Mouse (Mus musculus) forebrain, embryonic 10.5 days (tissue): ENCODE measurements at regions not wholly inside any gene's neighbourhood (a gene's known extent, or its start where the extent isn't known, plus 50 kb on each side); places are given as distances from the start of the nearest gene placed in this dataset.
"Not testable (repeated sequence)": the region's sequence is repeated elsewhere in the genome, so short reads cannot be mapped to it uniquely, and the experiment has no call there.

Source experiments
- DNase-seq: peaks from one replicate; pipeline ENCODE4 v3.0.0-alpha.2; 2017; ENCODE audit warnings: low spot score; ENCODE audit errors: extremely low spot score
- H3K27ac ChIP-seq: fragments of 300-500 bp; sonication (generic); 2 replicates; pipeline ENCODE4 v1.5.1; 2016; ENCODE audit warnings: mild to moderate bottlenecking
- H3K27me3 ChIP-seq: fragments of 300-500 bp; sonication (generic); 2 replicates; pipeline ENCODE4 v1.6.1; 2016; ENCODE audit warnings: mild to moderate bottlenecking; ENCODE audit not compliant: poor library complexity, severe bottlenecking
- H3K36me3 ChIP-seq: fragments of 300-500 bp; sonication (generic); replicated peaks from 2 replicates; pipeline ENCODE4 v1.6.1; 2016; ENCODE audit warnings: mild to moderate bottlenecking, moderate library complexity
- H3K4me1 ChIP-seq: fragments of 300-500 bp; sonication (generic); 2 replicates; pipeline ENCODE4 v1.6.1; 2016
- H3K4me3 ChIP-seq: fragments of 300-500 bp; sonication (generic); 2 replicates; pipeline ENCODE4 v1.5.1; 2016; ENCODE audit warnings: mild to moderate bottlenecking, moderate library complexity
- H3K9me3 ChIP-seq: fragments of 300-500 bp; sonication (generic); 2 replicates; pipeline ENCODE4 v1.6.1; 2016; ENCODE audit warnings: mild to moderate bottlenecking, moderate library complexity
- WGBS: fragments of 180-500 bp; shearing (Covaris S2); methylation state at CpG from one replicate; pipeline ENCODE4 v1.1.7; 2016; 5-methylcytosine and 5-hydroxymethylcytosine counted together

DNA sequence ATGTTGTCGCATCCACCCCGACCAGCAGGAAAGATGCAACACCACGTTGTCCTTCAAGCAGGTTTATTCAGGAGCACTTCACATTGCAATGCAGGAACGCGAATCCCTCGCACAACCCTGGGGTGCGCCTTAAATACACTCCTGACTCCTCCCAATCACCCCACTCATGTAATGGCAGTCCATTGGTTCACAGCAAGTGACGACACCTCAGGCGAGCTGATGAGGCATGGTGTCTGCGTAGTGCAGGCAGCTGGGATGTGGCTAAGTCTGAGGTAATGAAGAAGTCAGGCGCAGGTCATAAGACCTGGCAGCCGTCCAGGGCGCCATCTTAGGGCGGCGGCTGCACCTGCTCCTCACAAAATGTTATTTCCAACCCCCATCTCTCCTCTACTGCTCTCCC, 1068.7 kb downstream of the Defb40 start:
- no peak for DNase-seq
- no peaks in the 10 kb centered on the region for H3K9me3 ChIP-seq
- no peak overlapping the region for H3K4me3 ChIP-seq
- H3K27ac ChIP-seq = no peak overlapping the region
- 95% methylated on average over 15 of the region's 15 CpGs for WGBS
- 0 out of 2 replicates have a peak, but pooled peaks cover 5% of the 10 kb centered on the region for H3K27me3 ChIP-seq
- H3K4me1 ChIP-seq = peaks cover 12% of the 10 kb centered on the region
- no peaks in the 10 kb centered on the region for H3K36me3 ChIP-seq

GRCm38 (mm10) chr8:17888598-17888997, 1089.5 kb downstream of the Defb40 start:
- not testable (repeated sequence) for DNase-seq, H3K4me3 ChIP-seq, H3K4me1 ChIP-seq, H3K27me3 ChIP-seq, H3K36me3 ChIP-seq, H3K9me3 ChIP-seq, H3K27ac ChIP-seq
- WGBS = 60% methylated on average over 5 of the region's 5 CpGs

DNA sequence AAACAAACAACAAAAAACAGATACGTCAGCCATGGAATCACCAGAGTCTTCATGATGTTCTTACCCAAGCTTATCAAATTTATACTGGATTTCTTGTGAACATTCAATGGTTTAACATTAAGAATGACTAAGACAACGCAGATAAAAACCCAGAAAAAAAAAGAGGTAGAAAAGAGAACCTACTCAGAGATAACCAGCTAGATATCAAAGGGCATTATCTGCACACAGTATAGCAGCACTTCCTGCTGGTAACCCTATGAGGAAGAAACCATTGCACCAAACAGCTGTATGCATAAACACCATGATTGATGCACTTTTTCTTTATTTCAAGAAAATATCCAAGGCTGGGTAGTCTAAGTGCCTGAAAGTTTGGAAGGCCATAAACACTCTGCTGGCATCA, 1114.7 kb downstream of the Defb40 start:
- no peak overlapping the region for H3K27ac ChIP-seq
- H3K9me3 ChIP-seq = no peaks in the 10 kb centered on the region
- DNase-seq = no peak
- H3K36me3 ChIP-seq = no peaks in the 10 kb centered on the region
- no peak overlapping the region for H3K4me3 ChIP-seq
- H3K4me1 ChIP-seq = no peaks in the 10 kb centered on the region
- 87% methylated on average over 2 of the region's 2 CpGs for WGBS
- no peaks in the 10 kb centered on the region for H3K27me3 ChIP-seq
